Mouse (Mus musculus) brain, adult 2 months (tissue): ENCODE data around the gene Mmaa.

ENCODE experiments used
- DNase-seq: peaks from one replicate; pipeline ENCODE4 v3.0.0; 2011; ENCODE audit warnings: low read depth, low spot score

The Mmaa gene

DNA sequence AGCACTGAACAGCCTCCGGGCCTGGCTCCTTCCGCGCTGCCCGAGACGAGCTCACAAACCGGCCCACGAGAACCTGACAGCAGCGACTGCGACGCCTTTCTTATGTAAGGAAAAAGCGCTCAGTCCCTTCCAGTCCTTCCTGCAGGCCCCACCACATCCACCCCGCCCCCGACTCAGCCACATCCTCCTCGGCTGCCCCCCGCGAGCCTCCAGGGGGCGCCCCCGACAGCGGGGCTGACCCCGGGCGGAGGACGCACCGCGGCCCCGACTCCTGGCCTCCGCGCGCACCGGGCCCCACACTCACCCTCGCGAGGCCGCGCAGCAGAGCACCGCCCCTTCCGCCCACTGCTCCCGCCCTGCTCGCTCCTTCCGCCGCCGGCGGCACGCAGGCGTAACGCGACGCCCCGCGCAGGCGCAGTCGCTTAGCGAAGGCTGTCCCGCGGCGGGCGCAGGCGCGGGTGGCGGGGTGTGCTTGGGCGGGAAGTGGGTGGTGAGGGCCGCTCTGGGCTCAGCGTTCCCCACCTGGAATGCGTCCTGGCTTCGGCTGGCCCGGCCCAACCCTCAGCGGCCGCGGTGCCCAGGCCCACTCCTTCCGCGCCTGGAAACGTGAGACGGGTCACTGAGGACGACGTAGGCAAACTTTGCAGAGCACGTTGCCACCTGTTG lies at the start of gene Mmaa:
TSS of gene Mmaa (minus strand) at position 328 of the 666 bp plus-strand sequence.
- DNase-seq = peak; percentile 98

DNA sequence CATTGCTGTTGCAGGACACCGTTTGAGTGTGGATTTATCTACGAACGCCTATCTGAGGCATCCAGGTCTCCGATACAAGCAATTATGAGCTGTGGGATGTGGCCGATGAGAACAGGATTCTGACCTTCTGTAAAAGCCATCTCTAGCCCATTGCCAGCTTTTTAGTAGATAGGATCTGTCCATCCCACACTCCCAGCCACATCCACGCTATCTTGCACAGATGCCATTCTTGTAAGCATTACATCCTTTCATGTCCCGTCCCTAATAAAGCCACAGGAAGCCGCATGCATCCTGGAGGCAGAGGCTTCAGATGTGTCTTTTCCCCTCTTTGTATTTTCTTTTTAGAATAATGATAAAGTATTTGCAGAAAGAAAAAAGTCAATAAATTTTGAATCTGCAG lies 46.5 kb upstream of the Mmaa start:
- no peak for DNase-seq

DNA sequence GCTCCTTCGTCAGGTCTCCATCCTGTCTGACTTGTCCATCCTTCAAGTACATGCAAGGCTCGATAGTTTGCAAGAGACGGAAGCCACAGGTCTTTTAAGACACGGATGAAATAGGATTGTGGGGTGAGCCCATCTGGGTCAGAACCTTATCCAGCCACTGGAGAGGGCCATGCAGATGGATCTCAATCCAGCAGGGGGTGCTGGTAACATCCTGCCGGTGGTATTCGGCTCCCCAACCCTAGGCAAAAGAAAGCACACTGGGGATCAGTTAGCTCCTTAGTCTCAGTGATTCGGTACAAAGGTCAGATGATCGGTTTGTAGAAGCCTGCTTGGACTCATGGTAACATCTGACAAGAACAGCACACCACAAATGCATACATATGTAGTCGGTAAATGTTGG lies 44.8 kb upstream of the Mmaa start:
- peak; percentile 62 for DNase-seq

DNA sequence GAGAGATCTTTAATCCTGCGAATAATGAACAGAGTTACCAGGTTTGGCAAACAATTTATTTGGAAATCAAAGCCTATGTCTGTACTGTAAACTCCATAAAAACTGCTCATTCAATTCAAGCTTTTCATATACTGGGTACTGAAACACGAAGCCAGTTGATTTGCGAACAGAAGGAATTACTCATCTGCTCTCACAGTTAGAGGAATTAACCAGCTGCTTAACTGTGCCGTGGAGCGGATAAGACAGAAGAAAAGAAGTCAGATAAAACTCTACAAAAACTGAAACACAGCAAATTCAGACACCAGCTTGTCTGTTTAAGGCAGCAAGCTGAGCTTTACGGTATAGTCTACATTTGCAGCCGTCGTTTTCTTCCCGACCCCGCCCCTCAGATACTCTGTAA lies 43.9 kb upstream of the Mmaa start:
- peak; percentile 73 for DNase-seq

DNA sequence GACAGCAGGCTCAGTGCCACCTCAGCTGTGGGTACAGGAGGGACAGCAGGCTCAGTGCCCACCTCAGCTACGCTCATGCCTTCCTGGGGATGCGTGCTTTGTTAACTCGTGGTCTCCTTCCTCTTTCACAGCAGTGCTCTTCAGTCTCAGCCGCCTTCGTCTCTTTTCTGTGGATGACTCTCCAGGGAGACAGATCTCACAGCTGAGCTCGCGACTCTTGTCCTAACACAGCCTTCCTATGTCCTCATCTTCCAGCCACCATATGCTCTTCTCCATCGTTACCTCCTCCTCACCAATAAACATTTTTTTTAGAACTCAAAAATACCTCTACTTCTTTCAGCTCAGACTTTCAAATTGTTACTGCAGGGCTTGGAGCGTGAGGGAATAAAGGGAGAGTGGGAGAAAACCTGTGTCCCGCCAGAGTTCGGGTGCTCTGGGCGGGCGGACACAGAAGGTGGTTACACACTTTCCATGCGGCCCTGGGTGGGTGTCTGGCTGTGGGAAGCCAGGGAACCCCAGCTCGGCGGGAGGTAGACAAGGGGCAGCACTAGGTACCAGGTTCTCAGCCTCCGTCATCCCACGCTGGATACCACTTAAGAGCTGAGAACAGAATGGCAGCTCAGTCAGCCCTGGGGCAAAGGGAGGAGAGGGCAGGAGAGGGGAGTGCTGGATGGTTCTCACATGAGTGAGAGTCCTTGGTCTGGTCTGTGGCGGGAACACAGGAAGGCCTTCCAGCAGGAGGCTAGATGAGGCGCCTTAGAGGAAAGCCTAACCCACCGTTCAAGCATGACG lies 37.6 kb upstream of the Mmaa start:
- peak; percentile 32 for DNase-seq

DNA sequence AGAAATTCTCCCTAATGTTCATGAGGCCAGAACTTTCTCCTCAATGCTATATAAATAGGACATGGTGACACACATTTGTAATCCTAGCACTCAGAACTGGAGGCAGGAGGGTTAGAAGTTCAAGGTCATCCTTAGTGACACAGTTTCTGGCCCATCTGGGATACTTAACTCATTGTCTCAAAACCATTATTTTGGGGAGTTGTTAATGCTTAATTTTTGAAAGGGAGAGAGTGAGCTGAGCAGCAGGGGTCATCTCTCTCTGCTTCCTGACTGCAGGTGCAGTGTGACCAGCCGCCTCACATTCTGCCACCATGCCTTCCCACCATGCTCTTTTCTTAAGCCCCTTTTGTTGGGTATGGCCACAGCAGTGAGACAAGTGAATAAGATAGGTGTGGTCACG lies 36.8 kb upstream of the Mmaa start:
- DNase-seq = no peak

DNA sequence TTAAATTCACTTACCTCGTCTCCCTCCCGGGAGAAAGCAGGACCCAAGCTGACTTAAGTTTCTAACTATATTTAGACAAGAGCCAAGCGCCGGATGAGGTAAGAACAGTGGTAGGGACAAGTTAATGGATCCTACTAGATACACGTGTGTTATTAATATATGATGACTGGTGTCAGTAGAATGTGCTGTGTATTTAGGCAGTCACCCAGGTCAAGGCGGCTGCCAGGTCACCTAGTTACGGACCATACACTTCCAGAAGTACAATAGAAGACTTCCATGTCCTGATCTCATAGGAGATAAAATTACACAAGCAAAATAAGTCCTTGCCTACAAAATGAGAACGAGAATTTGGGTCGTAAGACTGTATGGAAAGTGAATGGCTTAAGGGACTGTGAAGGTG lies 36.3 kb upstream of the Mmaa start:
- no peak for DNase-seq

DNA sequence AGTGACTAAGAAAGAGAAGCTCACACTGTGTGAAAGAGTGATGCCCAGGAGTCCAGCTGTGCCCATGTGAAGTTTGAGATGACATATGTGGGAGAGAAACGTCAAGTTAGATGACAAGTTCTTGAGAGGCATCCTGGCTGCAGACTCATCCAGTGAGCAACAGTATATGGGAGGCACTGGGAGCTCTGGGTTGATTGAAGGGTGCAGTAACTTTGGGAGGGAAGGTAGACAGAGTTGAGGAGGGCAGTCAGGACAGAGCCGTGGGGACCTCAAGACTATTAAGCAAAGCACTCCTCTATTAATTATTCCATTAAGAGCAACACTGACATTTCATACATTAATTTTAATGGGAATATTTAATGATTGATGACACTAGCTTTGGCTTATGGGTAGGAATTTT lies 35.0 kb upstream of the Mmaa start:
- DNase-seq = no peak

DNA sequence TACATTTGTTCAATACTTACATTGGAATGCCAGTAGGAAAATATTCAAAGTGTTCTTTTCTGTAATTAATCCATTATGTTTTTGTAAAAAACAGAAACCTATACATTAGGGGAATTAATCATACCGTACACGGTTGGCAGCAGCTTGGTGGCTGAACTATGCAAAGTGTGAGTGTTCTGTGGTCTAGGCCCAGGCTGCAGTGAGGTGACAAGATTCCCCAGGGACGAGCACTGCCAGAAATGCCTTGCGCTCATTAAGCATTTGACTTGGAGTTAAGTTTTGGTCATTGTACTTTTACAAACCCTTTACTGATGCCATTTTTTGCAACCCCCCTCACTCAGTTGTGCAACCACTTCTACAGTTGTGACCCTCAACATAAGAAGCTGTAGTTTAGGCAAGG lies 34.4 kb upstream of the Mmaa start:
- DNase-seq = no peak

DNA sequence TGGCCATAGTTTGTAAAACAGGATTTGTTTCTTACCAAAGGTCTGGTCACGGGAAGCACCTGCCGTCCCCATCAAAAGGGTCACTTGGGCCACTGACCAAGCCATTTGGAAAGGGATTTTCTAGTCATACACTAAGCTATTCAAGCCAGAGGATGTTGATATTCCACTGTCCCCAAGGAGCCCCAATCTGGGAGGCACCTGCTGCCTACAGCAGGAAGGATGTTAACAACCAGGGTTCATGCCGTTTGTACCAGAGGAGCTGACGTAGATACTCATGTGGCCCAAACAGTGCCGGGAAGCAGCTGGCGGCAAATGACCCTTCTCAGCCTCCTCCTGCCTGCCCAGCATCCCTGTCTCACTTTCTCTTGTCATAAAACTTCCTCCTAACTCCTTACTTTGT lies 30.8 kb upstream of the Mmaa start:
- no peak for DNase-seq

DNA sequence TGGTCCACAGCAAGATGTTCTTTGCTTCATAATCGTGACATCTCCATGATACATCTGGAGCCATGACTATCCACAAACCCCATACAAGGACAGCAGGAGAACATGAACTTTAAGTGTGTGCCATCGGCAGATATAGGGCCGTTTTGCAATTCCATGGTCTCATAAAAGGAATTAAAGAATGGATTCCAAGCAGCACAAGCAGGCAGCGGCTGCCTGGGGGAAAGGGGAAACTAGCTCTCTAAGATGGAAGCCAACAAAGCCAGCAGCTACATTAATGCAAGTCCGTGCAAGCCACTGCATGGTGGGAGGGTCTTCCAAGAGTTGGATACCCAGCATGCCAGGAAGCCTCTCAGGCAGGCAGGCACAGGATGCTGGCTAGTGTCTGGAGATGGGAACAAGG lies 30.2 kb upstream of the Mmaa start:
- no peak for DNase-seq

DNA sequence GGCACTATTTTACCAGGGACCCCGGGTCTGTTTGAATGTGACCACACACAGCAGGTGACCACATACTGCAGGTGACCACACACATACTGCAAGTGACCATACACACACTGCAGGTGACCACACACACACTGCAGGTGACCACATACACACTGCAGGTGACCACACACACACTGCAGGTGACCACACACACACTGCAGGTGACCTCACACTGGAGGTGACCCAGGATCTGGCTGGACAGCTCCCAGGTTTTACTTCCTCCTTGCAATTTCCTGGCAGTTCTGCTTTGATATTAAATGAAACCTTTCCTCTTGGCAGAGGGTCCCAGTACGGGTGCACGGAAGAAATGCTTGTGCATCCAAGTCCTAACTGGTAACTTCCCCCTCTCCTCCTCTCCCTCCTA lies 29.3 kb upstream of the Mmaa start:
- no peak for DNase-seq

DNA sequence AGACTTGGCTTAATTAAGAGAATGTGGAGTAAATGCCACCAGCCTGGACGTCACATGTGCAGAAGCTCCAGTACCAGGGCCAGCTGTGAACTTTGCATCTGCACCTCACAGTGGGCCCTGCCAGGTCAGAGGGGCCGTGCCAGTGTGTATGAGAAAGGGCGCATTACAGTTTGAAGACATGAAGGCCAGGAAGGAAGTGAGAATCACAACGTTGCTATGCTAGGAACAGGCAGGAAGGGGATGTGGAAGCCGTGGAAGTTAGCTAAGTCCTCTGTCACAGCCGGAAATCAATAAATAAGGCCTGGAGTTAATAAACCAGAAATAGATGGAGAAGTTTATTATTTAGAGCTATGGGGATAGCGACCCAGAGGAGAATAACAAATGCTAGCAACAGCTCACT lies 28.4 kb upstream of the Mmaa start:
- no peak for DNase-seq

DNA sequence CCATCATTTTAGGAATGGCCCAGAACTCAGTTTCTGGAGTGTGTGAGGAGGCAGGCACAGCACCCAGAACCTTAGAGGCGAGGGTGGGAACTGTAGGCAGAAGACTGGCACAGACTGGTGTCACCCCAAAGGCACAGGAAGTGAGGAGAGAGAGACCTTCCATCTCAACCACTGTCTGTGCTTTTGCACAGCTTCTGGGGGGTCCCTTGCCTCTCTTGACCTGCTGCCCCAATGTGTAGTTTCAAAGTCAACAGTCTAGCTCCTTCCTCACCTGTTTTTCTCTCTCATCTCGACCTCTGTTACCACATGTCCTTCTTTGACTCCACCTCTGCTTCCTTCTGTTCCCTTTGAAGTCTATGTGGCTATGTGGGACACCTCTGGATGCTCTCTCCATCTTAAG lies 16.1 kb upstream of the Mmaa start:
- no peak for DNase-seq

DNA sequence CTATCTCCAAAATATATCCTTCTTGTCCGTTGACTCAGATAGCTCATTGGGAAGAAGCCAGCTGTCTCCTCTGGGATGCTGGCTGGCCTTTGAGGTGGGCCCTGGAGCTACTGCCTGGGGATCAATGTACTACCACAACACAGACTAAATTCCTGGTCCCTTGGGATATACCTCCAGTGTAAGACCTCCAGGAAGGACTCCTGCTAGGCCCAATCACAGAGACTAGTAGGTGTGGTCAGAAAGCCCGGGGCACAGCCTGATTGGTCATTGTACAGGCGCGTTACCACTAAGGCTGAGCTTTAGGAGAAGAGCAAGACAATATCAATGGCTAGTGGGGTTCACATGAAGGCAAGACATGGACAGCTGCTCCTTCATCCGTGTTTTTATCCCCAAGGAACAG lies 11.2 kb upstream of the Mmaa start:
- DNase-seq = no peak

DNA sequence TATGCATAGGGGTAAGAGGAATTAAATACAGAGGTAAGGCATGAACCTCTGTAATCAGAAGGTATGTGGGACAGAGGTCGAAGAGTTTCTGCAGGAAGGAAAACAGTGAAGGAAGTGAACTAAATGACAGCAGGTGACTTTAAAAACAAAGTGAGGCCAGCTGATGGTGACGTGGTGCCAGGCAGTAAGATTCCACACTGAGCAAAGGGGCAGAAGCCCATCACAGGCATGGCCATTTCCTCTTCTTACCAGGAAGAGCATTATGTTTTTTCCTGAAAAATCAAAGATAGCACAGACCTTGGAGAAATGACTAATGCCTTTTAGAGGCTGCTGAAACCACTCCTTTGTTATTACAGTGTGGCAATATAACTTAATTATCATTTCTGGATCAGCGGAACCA lies 6.8 kb upstream of the Mmaa start:
- no peak for DNase-seq

DNA sequence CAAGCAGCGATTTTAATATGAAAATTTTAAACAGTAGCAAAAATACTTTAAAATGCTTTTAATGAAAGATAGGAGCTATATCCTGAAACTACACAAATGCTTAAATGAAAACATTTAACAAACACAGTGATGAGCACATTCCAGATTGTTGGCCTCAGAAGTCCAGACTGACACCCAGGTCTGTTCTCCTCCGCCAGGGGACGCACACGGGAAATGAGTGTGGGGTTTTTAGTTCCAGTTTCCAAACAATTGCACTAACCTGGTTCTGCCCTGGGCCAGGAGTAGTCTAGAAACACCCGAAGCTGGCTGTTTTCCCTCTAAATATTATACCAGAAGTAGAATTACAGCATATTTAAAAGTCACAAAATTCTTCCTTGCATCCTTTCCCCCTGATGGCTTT lies 5.0 kb upstream of the Mmaa start:
- DNase-seq = no peak

DNA sequence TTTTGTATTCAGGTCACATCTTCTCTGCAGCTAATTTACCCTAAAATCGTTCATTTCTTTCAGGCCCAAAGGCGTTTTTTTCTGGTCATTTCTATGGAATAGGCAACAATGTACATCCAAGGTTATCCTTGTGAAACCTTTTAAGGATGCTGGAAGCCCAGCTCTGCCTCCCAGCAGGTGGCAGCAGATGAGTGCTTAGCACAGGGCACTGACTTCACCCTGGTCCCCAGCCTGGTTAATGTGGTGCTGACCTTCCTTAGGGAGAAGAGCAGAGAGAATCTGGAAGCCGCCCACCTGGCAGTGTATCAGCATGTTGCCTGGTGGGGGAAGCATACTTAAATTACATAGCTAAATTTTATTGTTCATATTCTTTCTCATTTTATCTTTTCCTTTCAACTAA lies 3.0 kb upstream of the Mmaa start:
- peak; percentile 82 for DNase-seq

DNA sequence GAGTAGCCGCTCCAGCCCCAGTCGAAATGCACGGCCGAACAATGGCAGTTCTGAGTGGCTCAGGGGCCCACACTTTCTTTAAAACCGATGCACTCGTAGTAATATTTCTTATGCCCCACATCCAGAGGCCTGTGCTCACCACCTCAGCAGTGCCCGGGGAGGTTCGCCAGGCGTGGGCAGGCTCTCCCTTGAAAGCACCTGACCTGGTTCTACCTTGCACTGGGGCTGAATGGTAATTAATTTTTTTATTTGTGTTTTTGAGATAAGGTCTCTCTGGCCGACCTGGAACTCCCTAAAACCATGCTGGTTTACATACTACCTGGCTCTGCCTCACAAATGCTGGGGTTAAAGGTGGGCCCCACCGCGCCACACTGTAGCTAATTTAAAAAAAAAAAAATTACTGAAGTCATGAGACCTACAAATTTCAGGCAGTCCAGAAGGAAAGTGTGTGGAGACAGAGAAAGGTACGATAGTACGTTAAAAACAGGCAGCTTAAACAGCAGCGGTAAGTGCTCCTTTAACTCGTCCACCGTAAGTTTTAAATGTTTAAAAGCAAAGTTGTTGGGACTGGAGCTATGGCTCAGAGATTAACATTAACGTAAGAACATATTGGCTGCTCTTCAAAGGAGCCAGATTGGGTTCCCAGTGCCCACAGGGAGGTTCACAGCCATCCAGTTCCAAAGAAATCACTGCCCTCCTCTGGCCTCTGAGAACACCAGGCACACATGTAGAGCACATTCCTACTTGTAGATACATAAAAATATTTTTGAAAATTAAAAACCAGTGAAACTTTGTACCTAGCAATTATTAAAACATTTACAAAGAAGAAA lies 754 bp upstream of the Mmaa start:
- DNase-seq = no peak

DNA sequence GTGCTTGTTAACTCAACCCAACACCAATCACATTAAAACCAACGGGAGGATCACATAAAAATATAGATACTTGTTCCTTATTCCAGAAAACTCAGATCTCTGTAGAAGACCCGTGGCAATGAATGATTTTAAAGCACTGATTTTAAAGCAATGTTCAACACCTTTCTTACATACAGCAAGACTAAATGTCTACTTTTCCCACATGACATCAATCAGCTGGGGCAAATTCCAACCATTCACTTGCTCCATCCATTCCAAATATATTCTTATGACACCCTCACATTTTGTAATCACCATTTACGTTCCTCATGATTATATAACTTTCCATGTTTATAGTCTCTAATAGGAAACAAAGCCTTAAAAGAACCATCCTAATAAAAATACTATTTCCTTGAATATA lies 896 bp downstream of the Mmaa start:
- DNase-seq = peak; percentile 19

DNA sequence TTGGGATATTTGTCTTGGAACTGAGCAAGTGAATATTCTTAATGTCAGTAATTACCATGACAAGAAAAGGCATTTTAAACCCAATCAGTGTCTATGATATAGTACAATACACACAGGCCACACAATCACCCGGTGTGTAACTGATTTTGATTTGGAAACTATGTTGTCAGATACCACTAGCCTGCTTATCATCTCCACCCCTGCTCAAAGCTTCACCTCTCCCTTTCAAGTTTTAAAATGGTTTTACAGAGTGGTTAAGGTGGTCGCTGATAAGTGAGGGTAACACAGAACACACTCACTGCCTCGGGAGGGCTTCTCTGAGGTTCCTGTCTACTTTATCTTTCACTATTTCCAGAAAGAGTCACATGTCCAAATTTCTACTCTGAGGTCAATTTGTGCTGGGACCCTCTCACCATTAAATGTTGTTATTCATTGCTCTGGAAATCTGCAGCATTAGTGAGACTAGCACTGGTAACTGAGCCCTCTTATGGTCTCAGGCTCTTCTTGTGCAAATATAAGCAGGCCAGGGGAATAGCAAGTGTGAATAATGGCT lies 1.9 kb downstream of the Mmaa start:
- no peak for DNase-seq

DNA sequence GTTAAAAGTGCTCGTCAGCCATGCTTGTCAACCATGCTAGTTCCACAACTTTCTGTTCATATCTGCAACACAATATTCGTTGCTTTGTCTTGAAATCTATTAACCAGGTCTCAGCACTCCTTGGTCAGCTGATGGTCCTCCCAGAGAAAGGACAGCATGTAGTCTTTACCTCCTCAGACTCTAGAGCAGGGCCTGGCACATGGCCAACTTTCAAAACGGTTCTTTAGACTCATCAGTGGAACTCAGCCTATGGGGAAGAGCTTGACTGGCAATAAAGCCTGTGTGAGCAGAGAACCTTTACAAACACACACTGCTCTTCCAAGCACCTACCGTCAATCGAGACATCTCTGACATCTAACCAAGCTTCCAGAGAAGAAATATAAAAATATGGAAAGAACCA lies 5.1 kb downstream of the Mmaa start:
- no peak for DNase-seq
